Mouse (Mus musculus) kidney, adult 2 months (tissue): ENCODE measurements around the gene Nln.

Source experiments
- CTCF ChIP-seq: fragments of 200-500 bp; conservative IDR thresholded peaks from 2 replicates; pipeline ENCODE4 v1.5.1; 2011; ENCODE audit warnings: low read depth, mild to moderate bottlenecking, control low read depth, low read length, moderate library complexity, mixed read lengths; ENCODE audit not compliant: insufficient read depth, insufficient read length
- POLR2A ChIP-seq: fragments of 200-500 bp; IDR thresholded peaks from one replicate; pipeline ENCODE4 v1.6.1; 2011; ENCODE audit warnings: low read depth, low read length, control low read depth

DNA sequence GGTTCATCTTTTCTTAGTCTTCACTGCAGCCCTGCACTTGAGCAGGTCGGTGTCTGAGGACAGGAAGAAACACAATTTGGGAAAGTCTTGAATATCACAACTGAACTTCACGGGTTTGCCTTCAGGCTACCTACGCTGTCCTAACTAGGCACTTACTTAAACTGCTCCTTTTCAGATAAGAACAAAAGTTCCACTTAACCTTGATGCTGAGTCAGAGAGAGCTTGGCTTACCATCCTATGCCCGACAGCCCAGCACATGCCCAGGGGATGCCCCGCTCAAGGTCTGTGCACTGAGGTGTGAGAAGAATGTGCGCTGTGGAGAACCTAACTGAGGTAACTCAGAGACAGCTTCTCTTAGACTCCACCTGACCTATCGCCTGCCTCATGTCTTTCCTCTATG is 67.9 kb downstream of the Nln start:
- TF ChIP-seq POLR2A (no peak), CTCF (no peak)
